Mouse (Mus musculus): ENCODE measurements at regions not wholly inside any gene's neighbourhood (a gene's known extent, or its start where the extent isn't known, plus 50 kb on each side); places are given as distances from the start of the nearest gene placed in this dataset.

DNA sequence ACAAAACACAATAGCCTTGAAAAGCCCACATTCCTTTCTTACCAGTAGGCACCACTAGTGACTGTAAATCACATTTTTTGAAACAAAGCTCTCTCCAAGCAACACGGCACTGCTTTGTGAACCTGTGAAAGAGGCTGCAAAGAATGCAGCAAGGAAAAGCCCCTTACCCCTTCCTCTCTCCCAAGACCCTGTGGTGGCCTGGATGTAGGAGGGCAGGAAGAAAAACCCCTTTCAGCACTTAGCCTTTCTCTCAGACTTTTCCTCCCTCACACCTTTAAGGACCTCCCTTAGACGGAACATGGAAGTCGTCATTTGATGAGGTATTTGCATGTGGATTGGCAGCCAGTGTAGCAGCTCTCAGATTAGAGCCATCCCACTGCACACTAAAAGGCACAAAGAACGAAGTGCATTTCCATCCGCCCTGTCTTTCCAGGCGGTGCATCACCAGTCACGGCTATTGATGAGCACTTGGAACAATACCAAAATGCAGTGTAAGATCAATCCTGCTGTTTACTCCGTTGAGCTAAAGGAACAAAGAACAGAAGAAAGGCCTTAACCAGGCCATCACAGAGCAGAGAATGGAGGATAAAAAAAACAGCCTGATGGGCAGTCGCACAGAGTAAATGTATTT lies 369.7 kb upstream of the Spred2 start:
- TF ChIP-seq CTCF (conservative IDR thresholded peaks at IDR 0.05; ENCODE audit: low read length) (no peak), POU5F1 (IDR thresholded peaks at IDR 0.05; ENCODE audit: borderline replicate concordance, low read length) (no peak)

Data from E14TG2a.4 (cell line).